Mouse (Mus musculus) embryo, embryonic 11.5 days (tissue): ENCODE measurements around the gene Mrgbp.

Source experiments
- DNase-seq: peaks from one replicate; pipeline ENCODE4 v3.0.0-alpha.2; 2012; ENCODE audit warnings: low read depth, low spot score

Gene Mrgbp

GRCm38 (mm10) chr2:180589123-180589831 is 8.2 kb downstream of the Mrgbp start, which contains the start of gene Ogfr:
TSS of gene Ogfr (plus strand) at chr2:180589245.
- peak; percentile 77 for DNase-seq

DNA sequence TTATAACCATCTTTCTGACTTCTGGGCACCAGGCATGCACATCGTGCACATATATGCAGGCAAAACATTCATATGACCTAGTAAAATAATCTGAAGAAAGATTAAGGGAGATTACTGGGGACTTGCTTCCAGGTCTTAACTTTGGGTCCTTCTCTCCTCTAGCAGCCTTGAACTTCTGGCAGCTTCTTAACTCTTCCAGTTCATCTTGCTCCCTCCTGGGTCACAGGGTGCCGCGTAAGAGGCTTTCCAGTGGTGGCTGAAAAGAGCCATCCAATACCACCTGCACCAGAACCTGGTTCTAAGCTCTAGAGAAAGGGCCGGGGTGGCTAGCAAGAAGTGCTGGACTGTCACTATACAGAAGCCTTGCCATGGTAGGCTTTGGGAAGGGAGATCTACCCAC is 16.4 kb downstream of the Mrgbp start, which contains the start of gene Col9a3:
Col9a3 (plus strand) TSS at position 301 of the 400 bp plus-strand sequence.
- no peak for DNase-seq

DNA sequence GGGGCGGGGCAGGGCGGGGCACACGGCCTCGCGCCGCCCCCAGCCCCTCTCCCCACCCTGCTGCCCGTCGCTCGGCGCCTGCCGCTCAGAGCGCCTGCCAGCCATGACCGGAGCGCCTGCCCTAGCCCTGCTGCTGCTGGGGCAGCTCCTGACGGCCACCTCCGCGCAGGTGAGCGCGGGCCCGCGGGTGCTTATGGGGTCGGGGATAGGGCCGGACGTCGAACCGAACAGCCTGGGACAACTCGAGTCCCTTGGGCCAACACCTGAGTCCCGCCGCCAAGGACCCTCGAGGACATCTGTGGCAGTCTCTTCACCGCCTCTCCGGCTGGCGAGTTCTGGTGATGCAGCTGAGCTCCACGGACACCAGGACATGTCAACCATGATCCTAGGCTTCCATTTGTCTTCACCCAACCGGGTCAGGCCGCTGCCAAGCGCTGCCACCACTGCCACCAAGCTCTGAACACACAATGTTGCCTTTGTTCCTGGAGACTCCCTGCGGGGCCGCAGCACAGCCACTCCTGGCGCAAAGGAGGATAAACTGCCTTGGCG is 17.1 kb downstream of the Mrgbp start:
- DNase-seq, result no peak

- DNase-seq, result no peak
Observed at GRCm38 (mm10) chr2:180600569-180601021, 19.5 kb downstream of the Mrgbp start.

GRCm38 (mm10) chr2:180604781-180605180 is 23.7 kb downstream of the Mrgbp start:
- DNase-seq, result no peak

GRCm38 (mm10) chr2:180610283-180610682 is 29.2 kb downstream of the Mrgbp start:
- no peak for DNase-seq

DNA sequence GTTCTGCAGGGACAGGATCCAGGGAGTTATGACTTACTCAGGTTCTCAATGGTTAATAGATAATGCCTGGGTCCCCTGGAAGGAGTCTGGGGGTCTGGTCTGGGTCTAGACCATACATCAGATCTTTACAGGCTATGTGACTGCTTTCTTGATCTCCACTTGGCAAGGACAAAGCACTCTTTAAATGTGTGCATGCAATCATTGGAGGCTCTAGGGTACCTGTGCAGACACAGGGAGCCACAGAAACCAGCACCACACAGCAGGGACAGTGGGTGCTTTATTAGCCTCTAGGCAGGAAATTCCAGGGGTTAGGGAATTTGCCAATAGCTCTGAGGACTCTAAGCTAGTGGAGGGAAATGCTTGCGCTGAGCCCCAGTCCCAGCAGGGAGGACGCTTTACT is 30.8 kb downstream of the Mrgbp start:
- DNase-seq, result no peak
